Mouse (Mus musculus) splenic B cell, adult 2 months (primary cell): ENCODE data around the gene Il33.

ENCODE experiments used
- DNase-seq: peaks from one replicate; pipeline ENCODE4 v3.0.0-alpha.2; 2011; ENCODE audit warnings: low read depth, low spot score
- H3K27me3 ChIP-seq: 2 replicates; pipeline ENCODE4 v1.6.1; 2012; ENCODE audit warnings: mild to moderate bottlenecking, low read length, moderate library complexity, mixed read lengths; ENCODE audit not compliant: control insufficient read depth, poor library complexity, insufficient read depth, severe bottlenecking
- H3K36me3 ChIP-seq: 2 replicates; pipeline ENCODE4 v1.6.1; 2012; ENCODE audit warnings: mild to moderate bottlenecking, low read length, moderate library complexity, mixed read lengths; ENCODE audit not compliant: control insufficient read depth, poor library complexity, insufficient read depth, severe bottlenecking

Il33 gene

DNA sequence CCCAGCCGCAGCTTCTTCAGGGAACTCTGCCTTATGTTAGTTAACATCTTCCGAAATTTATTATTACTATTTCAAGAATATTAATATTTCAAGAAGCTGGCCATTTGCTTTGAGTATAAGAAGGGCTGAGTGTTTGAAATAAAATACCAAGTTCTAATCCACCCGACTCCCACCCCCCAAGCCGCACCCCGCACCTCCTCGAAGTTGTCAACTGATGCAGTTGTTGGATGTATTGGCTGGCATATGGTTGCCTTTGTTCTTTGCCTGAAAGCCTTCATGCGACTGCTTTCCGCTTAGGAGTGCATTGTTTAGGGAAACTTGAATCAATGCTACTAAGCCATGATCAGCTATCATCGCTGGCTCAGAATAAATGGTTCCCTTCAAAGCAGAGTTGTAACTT lies 22.1 kb downstream of the Il33 start:
- H3K27me3 ChIP-seq = no peaks in the 10 kb centered on the region
- no peaks in the 10 kb centered on the region for H3K36me3 ChIP-seq
- no peak for DNase-seq

DNA sequence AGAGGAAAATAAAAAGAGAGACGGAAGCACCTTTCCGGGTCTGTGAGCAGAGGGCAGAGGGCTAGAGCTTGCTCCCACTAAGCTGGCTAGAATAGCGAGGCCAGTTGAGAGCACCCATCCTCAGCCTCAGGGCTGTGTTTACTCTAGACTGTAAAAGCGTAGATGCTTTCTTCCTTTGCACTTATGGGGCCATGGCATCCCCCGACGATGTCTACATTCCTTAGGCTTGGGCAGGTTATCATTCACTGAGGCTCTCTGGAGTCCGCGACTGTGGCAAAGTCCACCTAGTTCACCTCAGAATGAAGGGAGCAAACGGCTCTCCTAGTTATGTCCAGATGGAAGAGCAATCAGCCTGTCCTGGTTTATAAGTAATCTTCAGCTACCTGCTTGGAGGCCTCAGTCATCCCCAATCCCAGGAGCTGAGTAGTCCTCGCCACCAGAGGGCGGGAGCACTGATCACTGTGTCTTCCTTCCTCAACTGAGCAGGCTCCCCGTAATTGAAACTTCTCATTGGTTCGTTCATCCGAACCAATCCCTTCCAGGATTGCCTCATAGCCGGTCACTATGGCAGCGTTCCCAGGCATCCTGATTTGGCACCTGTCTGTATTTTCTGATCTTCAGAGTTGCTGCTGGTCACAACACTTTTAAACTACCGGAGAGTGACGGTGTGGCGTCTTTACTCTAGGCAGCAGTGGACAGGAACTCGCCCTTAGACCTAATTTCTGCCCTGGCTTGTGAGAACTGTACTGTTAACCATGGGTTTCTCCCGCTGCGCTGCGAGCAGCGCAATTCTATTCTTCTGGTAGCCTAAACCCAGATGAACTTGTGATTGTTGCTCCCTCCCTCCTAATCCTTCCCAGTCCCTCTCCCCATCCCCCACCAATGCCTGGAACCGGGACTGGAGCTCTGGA lies 23.2 kb downstream of the Il33 start:
- DNase-seq = peak; percentile 73
- Histone ChIP-seq H3K27me3 (no peaks in the 10 kb centered on the region), H3K36me3 (no peaks in the 10 kb centered on the region)

- Histone ChIP-seq H3K27me3 (no peaks in the 10 kb centered on the region), H3K36me3 (no peaks in the 10 kb centered on the region)
- no peak for DNase-seq
Measured at GRCm38 (mm10) chr19:29952538-29952937, 27.6 kb downstream of the Il33 start.

DNA sequence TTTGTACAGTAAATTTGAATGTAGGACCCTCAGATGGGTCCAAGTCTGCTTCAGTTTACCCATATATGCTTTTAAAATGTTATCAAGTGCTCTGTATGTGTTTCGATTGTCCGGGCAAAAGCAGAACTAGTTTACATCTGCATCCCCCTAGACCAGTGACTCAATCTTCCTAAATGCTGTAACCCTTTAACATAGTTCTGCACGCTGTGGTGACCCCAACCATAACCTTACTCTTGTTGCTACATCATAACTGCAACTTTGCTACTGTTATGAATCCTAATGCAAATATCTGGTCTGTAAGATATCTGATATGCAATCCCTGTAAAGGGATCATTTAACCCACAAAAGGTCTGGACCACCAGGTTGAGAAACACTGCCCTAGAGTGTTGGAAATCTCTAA lies 28.9 kb downstream of the Il33 start:
- no peak for DNase-seq
- Histone ChIP-seq H3K36me3 (no peaks in the 10 kb centered on the region), H3K27me3 (no peaks in the 10 kb centered on the region)

DNA sequence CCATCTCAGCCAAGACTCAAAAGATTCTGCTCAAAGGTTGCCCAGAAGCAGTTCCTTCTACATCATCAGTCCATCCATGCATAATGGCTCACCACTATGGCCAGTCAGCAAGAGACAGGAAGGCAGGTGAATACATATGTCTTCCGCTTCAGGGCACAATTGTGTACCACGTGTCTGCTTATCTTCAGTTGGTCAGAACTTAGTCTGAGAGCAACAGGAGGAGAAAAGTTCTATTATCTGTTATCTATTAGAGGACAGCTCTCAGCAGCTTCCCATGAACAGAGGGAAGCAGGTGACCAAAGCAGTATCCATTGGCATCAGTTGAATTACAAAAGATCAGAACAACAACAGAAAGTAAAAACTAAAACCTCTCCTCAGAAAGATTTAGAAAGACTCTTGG lies 30.5 kb downstream of the Il33 start:
- no peak for DNase-seq
- no peaks in the 10 kb centered on the region for H3K27me3 ChIP-seq
- no peaks in the 10 kb centered on the region for H3K36me3 ChIP-seq

- H3K36me3 ChIP-seq = no peaks in the 10 kb centered on the region
- no peak for DNase-seq
- no peaks in the 10 kb centered on the region for H3K27me3 ChIP-seq
Measured at GRCm38 (mm10) chr19:29960906-29961305, 36.0 kb downstream of the Il33 start.

DNA sequence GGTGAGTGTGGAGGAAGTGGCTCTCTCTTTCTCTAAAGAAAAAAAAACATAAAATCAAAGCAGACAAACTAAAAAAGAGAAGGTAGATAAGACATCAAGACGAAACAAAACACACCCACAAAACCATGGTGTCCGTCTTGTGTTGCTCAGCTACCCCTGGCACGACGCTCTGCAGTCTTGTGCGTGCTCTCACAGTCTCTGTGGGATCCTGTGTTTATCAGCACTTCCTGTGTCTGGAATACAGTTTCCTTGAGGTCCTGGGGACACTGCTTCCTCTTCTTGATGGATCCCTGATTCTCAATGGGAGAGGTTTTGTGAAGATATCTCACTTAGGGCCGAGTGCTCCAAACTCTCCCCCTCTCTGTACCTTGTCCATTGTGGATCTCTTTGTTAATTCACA lies 36.9 kb downstream of the Il33 start:
- Histone ChIP-seq H3K27me3 (no peaks in the 10 kb centered on the region), H3K36me3 (no peaks in the 10 kb centered on the region)
- no peak for DNase-seq

- no peaks in the 10 kb centered on the region for H3K36me3 ChIP-seq
- no peak for DNase-seq
Measured at GRCm38 (mm10) chr19:29963598-29964092, 38.7 kb downstream of the Il33 start.

GRCm38 (mm10) chr19:29967960-29968359 lies 43.0 kb downstream of the Il33 start:
- no peaks in the 10 kb centered on the region for H3K36me3 ChIP-seq
- no peaks in the 10 kb centered on the region for H3K27me3 ChIP-seq
- no peak for DNase-seq

More at GRCm38 (mm10) chr19:29963598-29964092, 38.7 kb downstream of the Il33 start:
- no peaks in the 10 kb centered on the region for H3K27me3 ChIP-seq

DNA sequence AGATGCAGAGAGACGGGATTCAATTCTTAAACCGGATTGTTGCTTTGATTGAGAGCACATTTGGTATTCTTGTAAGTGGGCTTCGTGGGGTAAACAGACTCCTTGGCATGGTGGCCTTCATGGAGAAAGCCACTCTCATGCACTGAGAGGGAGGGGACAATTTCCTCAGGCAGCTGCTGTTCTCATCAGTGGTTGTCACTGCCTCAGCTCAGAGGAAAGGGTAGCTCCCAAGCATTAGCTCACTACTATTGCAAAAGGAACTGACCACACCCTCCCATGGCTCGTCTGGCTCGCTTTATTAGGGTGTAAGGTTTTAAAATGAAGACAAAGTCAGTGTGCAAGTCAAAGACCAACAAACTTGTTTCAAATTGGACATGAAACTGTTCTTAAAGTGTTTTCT lies 48.5 kb downstream of the Il33 start:
- no peaks in the 10 kb centered on the region for H3K27me3 ChIP-seq
- DNase-seq = no peak
- no peaks in the 10 kb centered on the region for H3K36me3 ChIP-seq

GRCm38 (mm10) chr19:29978847-29979246 lies 53.9 kb downstream of the Il33 start:
- peak; percentile 41 for DNase-seq
- Histone ChIP-seq H3K36me3 (no peaks in the 10 kb centered on the region), H3K27me3 (no peaks in the 10 kb centered on the region)

DNA sequence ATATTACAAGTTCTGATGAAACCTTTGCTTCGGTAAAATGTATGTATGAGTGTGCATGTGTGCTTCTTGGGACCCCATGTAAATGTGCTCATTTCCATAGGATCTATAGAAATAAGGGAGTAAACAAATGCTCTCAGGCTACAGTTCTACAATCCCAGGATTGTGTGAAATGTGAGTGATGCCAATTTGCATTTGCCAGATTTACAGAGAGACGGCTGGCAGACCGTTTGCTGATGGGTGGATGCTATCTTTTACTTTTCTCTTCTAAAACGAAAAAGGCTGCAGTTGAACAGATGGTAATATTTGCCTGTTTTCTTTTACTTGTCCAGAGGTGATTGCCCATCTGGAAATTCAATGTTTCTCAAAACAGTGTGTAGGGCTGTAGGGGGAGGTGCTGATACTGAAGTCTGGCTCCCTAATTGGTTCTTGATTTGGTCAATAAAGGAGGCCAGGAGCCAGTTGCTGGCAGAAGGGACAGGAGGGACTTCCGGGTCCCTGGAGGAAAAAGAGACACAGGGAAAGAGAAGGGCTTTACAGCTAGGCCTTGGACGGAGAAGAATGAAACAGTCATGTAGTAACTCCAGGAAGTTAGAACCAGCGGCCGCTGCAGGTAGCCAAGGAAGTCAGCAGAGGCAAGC lies 54.7 kb downstream of the Il33 start:
- no peak for DNase-seq
- Histone ChIP-seq H3K27me3 (no peaks in the 10 kb centered on the region), H3K36me3 (no peaks in the 10 kb centered on the region)

- no peak for DNase-seq
- Histone ChIP-seq H3K36me3 (no peaks in the 10 kb centered on the region), H3K27me3 (no peaks in the 10 kb centered on the region)
Measured at GRCm38 (mm10) chr19:29984208-29985005, 59.5 kb downstream of the Il33 start.

- no peak for DNase-seq
- H3K27me3 ChIP-seq = no peaks in the 10 kb centered on the region
- H3K36me3 ChIP-seq = no peaks in the 10 kb centered on the region
Measured at GRCm38 (mm10) chr19:29986464-29987091, 61.7 kb downstream of the Il33 start.
